ENCODE assay signal across 16 mouse cellular contexts in genomic region chr17:43803111-43803510, GRCm38 (mm10). TPM values are rescaled to one million over a fixed set of nuclear protein-coding genes. Genes with fewer than 3 reads are reported as not detected.
A peak's percentile ranks its signal among the peaks of the same experiment; 100 is the strongest.
DNase-seq lines count a peak whose midpoint lies in the region; ATAC-seq and TF ChIP-seq lines count a peak whose summit lies in the region.
"Had no signal": no experiment of that assay in that cellular context is flagged by ENCODE, and none has a peak within 500 bp of the region (broad histone marks: within the 10 kb centered on the region; RNA-seq: fewer than 3 reads in every experiment).

No protein-coding gene starts in this region.

- H3K9ac ChIP-seq in heart, embryonic 13.5 days, result no peak overlapping the region
- H3K9ac ChIP-seq in hindbrain, embryonic 15.5 days, result no peak overlapping the region
- H3K9ac ChIP-seq in midbrain, embryonic 15.5 days, result no peak overlapping the region
- no peak overlapping the region for H3K9ac ChIP-seq in stomach, postnatal 0 days (ENCODE audit: low read length)
- H3K9ac ChIP-seq: forebrain, embryonic 12.5 days; kidney, embryonic 15.5 days; limb, embryonic 12.5 days; liver, embryonic 15.5 days had no signal

- ATAC-seq in heart, embryonic 13.5 days (ENCODE audit: extremely low read depth, insufficient number of reproducible peaks, low FRiP score, low TSS enrichment), result no peak
- ATAC-seq in hindbrain, embryonic 15.5 days (ENCODE audit: low FRiP score, low read depth), result no peak
- no peak for ATAC-seq in midbrain, embryonic 15.5 days (replicated peaks)
- no peak for ATAC-seq in stomach, postnatal 0 days (ENCODE audit: low FRiP score, low TSS enrichment)

- no peak for TF ChIP-seq CTCF in stomach, postnatal 0 days (IDR thresholded peaks at IDR 0.05; ENCODE audit: low read depth)

- no peaks in the 10 kb centered on the region for H3K36me3 ChIP-seq in heart, embryonic 13.5 days
- H3K36me3 ChIP-seq in hindbrain, embryonic 15.5 days, result no peaks in the 10 kb centered on the region
- H3K36me3 ChIP-seq in hindbrain, embryonic 10.5 days, result no peaks in the 10 kb centered on the region
- no peaks in the 10 kb centered on the region for H3K36me3 ChIP-seq in midbrain, embryonic 15.5 days (replicated peaks)
- H3K36me3 ChIP-seq in midbrain, embryonic 10.5 days, result no peaks in the 10 kb centered on the region
- no peaks in the 10 kb centered on the region for H3K36me3 ChIP-seq in stomach, postnatal 0 days (ENCODE audit: control insufficient read depth, insufficient read depth, low read length)
- H3K36me3 ChIP-seq: forebrain, embryonic 12.5 days; kidney, embryonic 15.5 days; limb, embryonic 12.5 days; liver, embryonic 15.5 days; neural tube, embryonic 13.5 days had no signal

- H3K4me3 ChIP-seq in heart, embryonic 13.5 days, result peak overlapping the region; percentile 79; the same call in 1 of the 2 replicates
- no peak overlapping the region for H3K4me3 ChIP-seq in hindbrain, embryonic 15.5 days
- no peak overlapping the region for H3K4me3 ChIP-seq in hindbrain, embryonic 10.5 days
- H3K4me3 ChIP-seq in midbrain, embryonic 15.5 days, result no peak overlapping the region
- no peak overlapping the region for H3K4me3 ChIP-seq in midbrain, embryonic 10.5 days
- no peak overlapping the region; the same call in 1 of the 2 replicates for H3K4me3 ChIP-seq in stomach, postnatal 0 days (ENCODE audit: low read depth, low read length)
- H3K4me3 ChIP-seq: limb, embryonic 12.5 days; liver, embryonic 15.5 days had no signal

- WGBS in heart, embryonic 13.5 days, result 82% methylated on average over 2 of the region's 2 CpGs
- 91% methylated on average over 2 of the region's 2 CpGs for WGBS in hindbrain, embryonic 15.5 days
- 93% methylated on average over 2 of the region's 2 CpGs for WGBS in hindbrain, embryonic 10.5 days
- 82% methylated on average over 2 of the region's 2 CpGs for WGBS in midbrain, embryonic 15.5 days
- WGBS in midbrain, embryonic 10.5 days, result 89% methylated on average over 2 of the region's 2 CpGs
- WGBS in stomach, postnatal 0 days, result 76% methylated on average over 2 of the region's 2 CpGs

- H3K27me3 ChIP-seq in heart, embryonic 13.5 days (replicated peaks), result peaks cover 13% of the 10 kb centered on the region
- H3K27me3 ChIP-seq in hindbrain, embryonic 15.5 days, result no peaks in the 10 kb centered on the region
- H3K27me3 ChIP-seq in hindbrain, embryonic 10.5 days (ENCODE audit: insufficient read depth, poor library complexity, severe bottlenecking), result peaks cover 28% of the 10 kb centered on the region
- H3K27me3 ChIP-seq in midbrain, embryonic 15.5 days (replicated peaks), result no peaks in the 10 kb centered on the region
- H3K27me3 ChIP-seq in midbrain, embryonic 10.5 days (ENCODE audit: low read depth, poor library complexity, severe bottlenecking), result peaks cover 32% of the 10 kb centered on the region
- no peaks in the 10 kb centered on the region for H3K27me3 ChIP-seq in stomach, postnatal 0 days (ENCODE audit: control insufficient read depth, insufficient read depth, low read length)

- H3K4me1 ChIP-seq in heart, embryonic 13.5 days, result peaks cover 34% of the 10 kb centered on the region
- peaks cover 21% of the 10 kb centered on the region; the same call in 1 of the 2 replicates for H3K4me1 ChIP-seq in hindbrain, embryonic 15.5 days (replicated peaks)
- H3K4me1 ChIP-seq in hindbrain, embryonic 10.5 days (replicated peaks), result peaks cover 15% of the 10 kb centered on the region
- H3K4me1 ChIP-seq in midbrain, embryonic 15.5 days, result peaks cover 12% of the 10 kb centered on the region; the same call in 1 of the 2 replicates
- H3K4me1 ChIP-seq in midbrain, embryonic 10.5 days, result peaks cover 17% of the 10 kb centered on the region
- H3K4me1 ChIP-seq in stomach, postnatal 0 days (replicated peaks; ENCODE audit: control insufficient read depth, insufficient read depth), result no peaks in the 10 kb centered on the region

- H3K4me2 ChIP-seq in heart, embryonic 13.5 days, result peak overlapping the region; percentile 79
- H3K4me2 ChIP-seq in hindbrain, embryonic 15.5 days, result peak overlapping the region; percentile 94
- H3K4me2 ChIP-seq in midbrain, embryonic 15.5 days, result peak overlapping the region; percentile 80
- peak overlapping the region; percentile 86 for H3K4me2 ChIP-seq in stomach, postnatal 0 days (replicated peaks; ENCODE audit: low read depth)
- H3K4me2 ChIP-seq: forebrain, embryonic 12.5 days had no signal

- peak overlapping the region; percentile 86; the same call in 1 of the 2 replicates for H3K27ac ChIP-seq in heart, embryonic 13.5 days (replicated peaks)
- H3K27ac ChIP-seq in hindbrain, embryonic 15.5 days (replicated peaks), result no peak overlapping the region
- H3K27ac ChIP-seq in hindbrain, embryonic 10.5 days, result no peak overlapping the region
- H3K27ac ChIP-seq in midbrain, embryonic 15.5 days, result no peak overlapping the region
- no peak overlapping the region for H3K27ac ChIP-seq in midbrain, embryonic 10.5 days (replicated peaks)
- no peak overlapping the region for H3K27ac ChIP-seq in stomach, postnatal 0 days (replicated peaks)
- H3K27ac ChIP-seq: forebrain, embryonic 12.5 days; kidney, embryonic 15.5 days; limb, embryonic 12.5 days; liver, embryonic 15.5 days; neural tube, embryonic 13.5 days had no signal

- no peak for DNase-seq in heart, adult 8-10 months (ENCODE audit: low spot score)
- no peak for DNase-seq in hindbrain, embryonic 10.5 days (ENCODE audit: low spot score)
- no peak for DNase-seq in midbrain, embryonic 10.5 days (ENCODE audit: low spot score)
- no peak for DNase-seq in stomach, postnatal 0 days (ENCODE audit: low spot score)
- DNase-seq: gastrocnemius, postnatal 14 days; lung, postnatal 10 days; thymus, postnatal 36 days had no signal

- TF ChIP-seq EP300 in stomach, postnatal 0 days (optimal IDR thresholded peaks at IDR 0.05), result no peak

- no peaks in the 10 kb centered on the region for H3K9me3 ChIP-seq in heart, embryonic 13.5 days
- H3K9me3 ChIP-seq in hindbrain, embryonic 15.5 days, result no peaks in the 10 kb centered on the region
- no peaks in the 10 kb centered on the region for H3K9me3 ChIP-seq in hindbrain, embryonic 10.5 days
- H3K9me3 ChIP-seq in midbrain, embryonic 15.5 days, result no peaks in the 10 kb centered on the region
- H3K9me3 ChIP-seq in midbrain, embryonic 10.5 days (replicated peaks), result no peaks in the 10 kb centered on the region
- no peaks in the 10 kb centered on the region for H3K9me3 ChIP-seq in stomach, postnatal 0 days (ENCODE audit: control insufficient read depth, low read length)
- H3K9me3 ChIP-seq: forebrain, embryonic 12.5 days; kidney, embryonic 15.5 days; limb, embryonic 12.5 days; liver, embryonic 15.5 days; neural tube, embryonic 13.5 days had no signal

RNA-seq across cellular contexts. Expression of gene Rcan2, which starts 2.0 kb away (rescaled TPM):
- polyA plus RNA-seq in heart, embryonic 13.5 days (2015; fragmentation: Nextera tagmentation; extraction: Ambion mirVana), result 43.7 and 44.6 TPM in 2 replicates
- 100 to 1,000 TPM; 431 to 459 (median 436) TPM for total RNA-seq in heart, adult 8-10 months (2022)
- 123 and 132 TPM in 2 replicates for polyA plus RNA-seq in hindbrain, embryonic 15.5 days (2015; fragmentation: Nextera tagmentation; extraction: Ambion mirVana)
- 8.5 and 23.0 TPM in 2 replicates for polyA plus RNA-seq in hindbrain, embryonic 10.5 days (2016; fragmentation: Nextera tagmentation; extraction: Ambion mirVana)
- 118 and 128 TPM in 2 replicates for polyA plus RNA-seq in midbrain, embryonic 15.5 days (2015; fragmentation: Nextera tagmentation; extraction: Ambion mirVana)
- polyA plus RNA-seq in midbrain, embryonic 10.5 days (2016; fragmentation: Nextera tagmentation; extraction: Ambion mirVana), result 5.6 and 10.9 TPM in 2 replicates
- 11.0 and 12.5 TPM in 2 replicates for polyA plus RNA-seq in stomach, postnatal 0 days (2015; fragmentation: Nextera tagmentation; extraction: Ambion mirVana)
- total RNA-seq: megakaryocyte, adult 5-6 weeks had no signal
